Mouse (Mus musculus) limb, embryonic 15.5 days (tissue): ENCODE data around the gene Gm45837. TPM values are rescaled to one million over a fixed set of nuclear protein-coding genes. Genes with fewer than 3 reads are reported as not detected.

Source experiments
- ATAC-seq: fragments of 200-750 bp; cut with Nextera tagmentation; 2 replicates; pipeline ENCODE4 v1.8.0; 2017; ENCODE audit warnings: low read depth, moderate TSS enrichment; ENCODE audit not compliant: insufficient number of reproducible peaks, low FRiP score, low TSS enrichment
- H3K27ac ChIP-seq: fragments of 300-500 bp; sonication (generic); 2 replicates; pipeline ENCODE4 v1.5.1; 2015; ENCODE audit warnings: moderate library complexity, mild to moderate bottlenecking, inconsistent platforms
- H3K27me3 ChIP-seq: fragments of 300-500 bp; sonication (generic); 2 replicates; pipeline ENCODE4 v1.6.1; 2015; ENCODE audit warnings: inconsistent platforms
- H3K36me3 ChIP-seq: fragments of 300-500 bp; sonication (generic); 2 replicates; pipeline ENCODE4 v1.6.1; 2015; ENCODE audit warnings: inconsistent platforms
- H3K4me1 ChIP-seq: fragments of 300-500 bp; sonication (generic); 2 replicates; pipeline ENCODE4 v1.6.1; 2015; ENCODE audit warnings: inconsistent platforms
- H3K4me2 ChIP-seq: fragments of 300-500 bp; sonication (generic); 2 replicates; pipeline ENCODE4 v1.6.1; 2015; ENCODE audit warnings: mild to moderate bottlenecking, inconsistent platforms
- H3K4me3 ChIP-seq: fragments of 300-500 bp; sonication (generic); 2 replicates; pipeline ENCODE4 v1.5.1; 2015; ENCODE audit warnings: mild to moderate bottlenecking, inconsistent platforms
- H3K9ac ChIP-seq: fragments of 300-500 bp; sonication (generic); 2 replicates; pipeline ENCODE4 v1.6.1; 2015; ENCODE audit warnings: inconsistent platforms
- H3K9me3 ChIP-seq: fragments of 300-500 bp; sonication (generic); 2 replicates; pipeline ENCODE4 v1.6.1; 2016; ENCODE audit warnings: inconsistent platforms
- WGBS: fragments of 180-500 bp; shearing (Covaris S2); methylation state at CpG from one replicate; pipeline ENCODE4 v1.1.7; 2015; 5-methylcytosine and 5-hydroxymethylcytosine counted together
- polyA plus RNA-seq: library from polyadenylated mRNA; unstranded; fragments of >200 nt; fragmentation: Nextera tagmentation; extraction: Ambion mirVana; gene quantifications from 2 replicates; pipeline ENCODE4 v1.2.1, GENCODE M21; 2015

Gm45837 gene
- polyA plus RNA-seq: 3.6 and 12.5 TPM in 2 replicates

GRCm38 (mm10) chr7:101410267-101410936 is at the start of gene Gm45837:
Gm45837 (plus strand) TSS chr7:101410886.
- WGBS: 61% methylated on average over 11 of the region's 11 CpGs
- Histone ChIP-seq H3K36me3 (peaks cover 62% of the 10 kb centered on the region), H3K27me3 (0 out of 2 replicates have a peak, but pooled peaks cover 3% of the 10 kb centered on the region), H3K4me2 (no peak within 1 kb of the TSS), H3K4me1 (peaks cover 11% of the 10 kb centered on the region; the same call in 1 of the 2 replicates), H3K27ac (peak within 1 kb of the TSS; percentile 4; the same call in 1 of the 2 replicates), H3K9me3 (no peaks in the 10 kb centered on the region), H3K9ac (no peak within 1 kb of the TSS), H3K4me3 (no peak within 1 kb of the TSS)
- ATAC-seq: no peak

DNA sequence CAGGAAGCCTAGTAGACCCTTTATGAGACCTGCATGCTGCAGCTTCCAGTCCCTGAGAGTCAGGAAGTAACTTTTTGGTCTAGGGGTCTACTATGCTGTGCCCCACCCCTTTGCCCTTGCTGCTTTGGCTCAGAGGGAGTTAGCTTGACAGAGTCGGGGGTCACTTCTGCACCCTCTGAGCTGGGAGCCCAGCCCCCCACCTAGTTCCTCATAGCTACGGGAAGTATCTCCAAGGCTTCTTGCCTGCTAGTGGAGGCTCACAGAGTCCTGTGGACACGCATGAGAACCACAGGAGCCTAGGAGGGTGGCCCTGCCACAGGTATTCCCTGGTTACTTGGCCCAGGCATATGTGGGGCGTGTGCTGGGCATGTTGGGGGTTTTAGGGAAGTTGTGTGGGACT is 49.7 kb upstream of the Gm45837 start:
- Histone ChIP-seq H3K4me3 (no peak overlapping the region), H3K9ac (no peak overlapping the region), H3K9me3 (no peaks in the 10 kb centered on the region), H3K27ac (peak overlapping the region; percentile 54), H3K4me1 (peaks cover 37% of the 10 kb centered on the region), H3K27me3 (no peaks in the 10 kb centered on the region), H3K4me2 (no peak overlapping the region), H3K36me3 (no peaks in the 10 kb centered on the region)
- 72% methylated on average over 4 of the region's 4 CpGs for WGBS
- 0 out of 2 replicates have a peak, but pooled peaks have one; percentile 31 for ATAC-seq

GRCm38 (mm10) chr7:101361767-101362166 is 48.9 kb upstream of the Gm45837 start:
- H3K27me3 ChIP-seq: no peaks in the 10 kb centered on the region
- no peaks in the 10 kb centered on the region for H3K36me3 ChIP-seq
- H3K4me2 ChIP-seq: no peak overlapping the region
- H3K4me3 ChIP-seq: no peak overlapping the region
- no peak overlapping the region for H3K9ac ChIP-seq
- H3K4me1 ChIP-seq: peaks cover 35% of the 10 kb centered on the region
- peak; percentile 41; the same call in 1 of the 2 replicates for ATAC-seq
- H3K27ac ChIP-seq: peak overlapping the region; percentile 54
- 37% methylated on average over 4 of the region's 4 CpGs for WGBS
- H3K9me3 ChIP-seq: no peaks in the 10 kb centered on the region

DNA sequence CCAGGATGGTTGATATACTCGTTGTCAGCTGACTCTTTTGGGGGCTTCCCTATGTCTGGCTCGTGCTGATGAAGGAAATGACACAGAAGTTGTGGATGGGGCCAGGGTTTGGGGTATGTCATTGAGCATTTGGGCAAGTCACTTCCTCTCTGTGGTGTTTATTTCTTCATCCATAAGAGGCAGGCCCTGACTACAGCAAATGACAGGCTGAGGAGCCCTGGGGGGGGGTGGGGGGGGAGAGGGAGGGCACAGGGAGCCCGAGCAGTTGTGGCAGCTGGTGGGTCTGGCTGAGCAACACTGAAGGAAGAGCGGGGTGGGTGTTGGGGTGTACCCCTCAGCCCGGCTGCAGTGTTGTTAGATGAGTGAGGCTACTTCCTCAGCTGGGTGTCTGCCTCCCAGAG is 47.9 kb upstream of the Gm45837 start:
- no peaks in the 10 kb centered on the region for H3K27me3 ChIP-seq
- H3K4me3 ChIP-seq: no peak overlapping the region
- WGBS: 61% methylated on average over 5 of the region's 5 CpGs
- no peak for ATAC-seq
- no peak overlapping the region for H3K4me2 ChIP-seq
- no peaks in the 10 kb centered on the region for H3K9me3 ChIP-seq
- H3K9ac ChIP-seq: no peak overlapping the region
- no peak overlapping the region for H3K27ac ChIP-seq
- peaks cover 27% of the 10 kb centered on the region for H3K4me1 ChIP-seq
- H3K36me3 ChIP-seq: no peaks in the 10 kb centered on the region

DNA sequence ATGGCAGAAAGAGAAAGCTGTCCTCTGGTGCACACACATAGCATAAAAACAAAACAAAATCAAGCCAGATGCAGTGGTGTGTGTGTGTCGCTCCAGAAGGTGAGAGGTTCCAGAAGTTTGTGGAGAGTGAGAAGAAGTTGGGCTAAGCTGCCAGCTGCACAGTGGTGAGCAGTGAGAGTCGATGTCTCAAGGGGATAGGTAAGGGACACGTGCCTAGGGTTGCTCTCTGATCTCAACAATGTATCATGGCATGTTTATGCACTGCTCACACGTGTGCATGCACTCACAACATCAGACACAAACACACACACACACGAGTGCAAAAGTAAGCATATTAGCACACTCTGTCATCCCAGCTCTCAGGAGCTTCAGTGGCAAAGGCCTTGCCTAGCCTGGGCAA is 46.8 kb upstream of the Gm45837 start:
- no peaks in the 10 kb centered on the region for H3K36me3 ChIP-seq
- 69% methylated on average over 5 of the region's 5 CpGs for WGBS
- H3K9ac ChIP-seq: no peak overlapping the region
- H3K27me3 ChIP-seq: no peaks in the 10 kb centered on the region
- H3K9me3 ChIP-seq: no peaks in the 10 kb centered on the region
- peaks cover 26% of the 10 kb centered on the region for H3K4me1 ChIP-seq
- no peak overlapping the region for H3K4me2 ChIP-seq
- ATAC-seq: no peak
- H3K27ac ChIP-seq: no peak overlapping the region
- no peak overlapping the region for H3K4me3 ChIP-seq

DNA sequence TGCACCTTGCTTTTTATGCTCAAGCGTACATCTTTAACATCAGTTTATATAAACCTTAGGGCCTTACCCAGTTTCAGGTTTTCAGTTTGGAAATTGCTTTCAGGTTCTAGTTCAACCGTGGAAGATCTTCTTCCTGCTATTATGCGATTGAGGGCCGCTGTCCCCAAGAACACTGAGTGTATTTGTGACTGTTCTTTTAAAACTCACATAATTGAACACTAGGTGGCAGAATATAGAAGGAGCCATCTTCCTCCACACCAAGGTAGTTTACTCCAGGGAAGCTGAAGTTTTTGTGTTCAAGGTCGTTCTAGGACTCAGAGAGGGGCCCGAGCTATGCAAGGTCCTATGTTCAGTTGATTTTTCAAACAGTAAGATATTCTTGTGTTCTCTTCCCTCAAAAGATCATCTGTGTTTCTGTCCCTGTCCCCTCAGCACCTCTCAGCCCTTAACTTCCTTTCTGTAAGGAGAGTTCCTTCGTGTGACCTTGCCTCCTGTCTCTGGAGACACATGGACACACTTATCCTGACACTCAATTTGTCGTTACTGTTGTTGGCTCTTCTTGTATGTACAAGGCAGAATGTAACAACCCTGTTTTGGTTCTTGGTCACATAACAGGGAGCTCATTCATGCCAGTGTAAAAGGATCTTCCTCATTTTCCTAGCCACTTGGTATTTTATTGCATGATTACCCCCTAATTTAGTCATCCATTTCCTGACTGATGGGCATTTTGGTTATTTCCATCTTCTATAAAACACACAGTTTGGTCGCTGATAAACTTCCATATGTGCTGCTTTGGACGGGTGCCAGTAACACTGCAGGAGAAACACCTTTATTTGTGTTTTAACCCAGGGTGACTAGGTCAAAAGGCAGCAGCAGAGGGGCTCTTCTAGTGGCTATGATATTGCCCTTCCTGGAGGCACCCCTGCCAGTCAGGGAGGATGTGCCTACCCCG is 42.5 kb upstream of the Gm45837 start:
- H3K4me2 ChIP-seq: no peak overlapping the region
- H3K4me3 ChIP-seq: no peak overlapping the region
- H3K36me3 ChIP-seq: no peaks in the 10 kb centered on the region
- H3K27me3 ChIP-seq: no peaks in the 10 kb centered on the region
- no peak overlapping the region for H3K9ac ChIP-seq
- H3K27ac ChIP-seq: no peak overlapping the region
- WGBS: 48% methylated on average over 11 of the region's 11 CpGs
- no peaks in the 10 kb centered on the region for H3K9me3 ChIP-seq
- 0 out of 2 replicates have a peak, but pooled peaks cover 5% of the 10 kb centered on the region for H3K4me1 ChIP-seq
- no peak for ATAC-seq

GRCm38 (mm10) chr7:101369666-101370065 is 41.0 kb upstream of the Gm45837 start:
- H3K27ac ChIP-seq: no peak overlapping the region
- no peak overlapping the region for H3K4me2 ChIP-seq
- ATAC-seq: no peak
- H3K9me3 ChIP-seq: no peaks in the 10 kb centered on the region
- no peak overlapping the region for H3K4me3 ChIP-seq
- 81% methylated on average over 7 of the region's 7 CpGs for WGBS
- no peak overlapping the region for H3K9ac ChIP-seq
- no peaks in the 10 kb centered on the region for H3K4me1 ChIP-seq
- no peaks in the 10 kb centered on the region for H3K27me3 ChIP-seq
- H3K36me3 ChIP-seq: no peaks in the 10 kb centered on the region

DNA sequence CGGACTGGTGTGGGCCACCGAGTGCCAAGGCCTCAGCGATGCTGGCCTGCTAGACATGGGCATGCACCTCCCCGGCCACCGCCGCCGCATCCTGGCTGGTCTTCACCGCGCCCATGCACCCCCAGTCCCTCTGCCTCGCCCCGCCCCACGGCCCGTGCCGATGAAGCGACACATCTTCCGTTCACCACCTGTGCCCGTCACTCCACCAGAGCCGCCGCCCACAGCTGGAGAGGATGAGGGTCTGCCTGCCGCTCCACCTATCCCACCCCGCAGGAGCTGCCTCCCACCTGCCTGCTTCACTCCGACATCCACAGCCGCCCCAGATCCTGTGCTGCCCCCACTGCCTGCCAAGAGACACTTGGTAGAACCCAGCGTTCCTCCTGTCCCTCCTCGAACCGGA is 37.6 kb upstream of the Gm45837 start:
- Histone ChIP-seq H3K36me3 (no peaks in the 10 kb centered on the region), H3K4me3 (no peak overlapping the region), H3K27me3 (no peaks in the 10 kb centered on the region), H3K9me3 (no peaks in the 10 kb centered on the region), H3K4me1 (peaks cover 13% of the 10 kb centered on the region), H3K4me2 (no peak overlapping the region), H3K9ac (no peak overlapping the region), H3K27ac (no peak overlapping the region)
- peak; percentile 21; the same call in 1 of the 2 replicates for ATAC-seq
- WGBS: 75% methylated on average over 26 of the region's 26 CpGs

- no peak for ATAC-seq
These were observed 36.5 kb upstream of the Gm45837 start for GRCm38 (mm10) chr7:101374155-101374554.

GRCm38 (mm10) chr7:101376701-101377340 is 33.9 kb upstream of the Gm45837 start:
- 51% methylated on average over 10 of the region's 10 CpGs for WGBS
- Histone ChIP-seq H3K4me3 (no peak overlapping the region), H3K9me3 (no peaks in the 10 kb centered on the region), H3K27ac (no peak overlapping the region), H3K36me3 (no peaks in the 10 kb centered on the region), H3K27me3 (no peaks in the 10 kb centered on the region), H3K9ac (no peak overlapping the region), H3K4me2 (no peak overlapping the region), H3K4me1 (peaks cover 21% of the 10 kb centered on the region)
- ATAC-seq: no peak

More at GRCm38 (mm10) chr7:101374155-101374554, 36.5 kb upstream of the Gm45837 start:
- Histone ChIP-seq H3K27ac (no peak overlapping the region), H3K4me2 (no peak overlapping the region), H3K4me1 (peaks cover 17% of the 10 kb centered on the region), H3K36me3 (no peaks in the 10 kb centered on the region), H3K27me3 (no peaks in the 10 kb centered on the region), H3K4me3 (no peak overlapping the region), H3K9me3 (no peaks in the 10 kb centered on the region), H3K9ac (no peak overlapping the region)

DNA sequence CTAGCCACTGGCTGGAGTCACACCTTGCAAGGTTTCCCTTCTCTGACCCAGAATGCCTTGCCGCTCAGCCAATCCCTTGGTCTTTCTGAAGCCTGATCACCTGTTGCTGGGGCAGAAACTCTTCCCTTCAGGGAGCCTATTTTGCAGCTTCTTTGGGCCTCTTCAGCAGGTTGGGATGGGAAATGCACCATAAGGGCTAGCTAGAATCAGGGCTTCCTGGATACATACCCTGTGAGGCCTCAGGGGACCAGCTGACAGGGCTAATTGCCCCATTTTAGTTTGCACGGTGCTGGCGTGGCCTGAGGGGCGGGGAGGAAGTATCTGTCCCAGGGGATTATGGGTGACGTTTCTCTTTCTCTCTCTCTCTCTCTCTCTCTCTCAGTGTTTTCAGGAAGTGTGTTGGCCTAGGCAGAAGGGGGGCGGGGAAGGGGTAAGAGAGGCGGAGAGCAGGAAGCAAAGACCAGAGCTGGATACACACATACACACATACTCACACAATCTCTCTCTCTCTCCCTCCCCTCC is 32.9 kb upstream of the Gm45837 start:
- Histone ChIP-seq H3K27ac (peak overlapping the region; percentile 50), H3K9me3 (no peaks in the 10 kb centered on the region), H3K27me3 (no peaks in the 10 kb centered on the region), H3K4me1 (peaks cover 21% of the 10 kb centered on the region), H3K36me3 (no peaks in the 10 kb centered on the region), H3K4me2 (0 out of 2 replicates have a peak overlapping the region, but pooled peaks have one; percentile 17), H3K4me3 (peak overlapping the region; percentile 21), H3K9ac (no peak overlapping the region)
- 19% methylated on average over 6 of the region's 7 CpGs for WGBS
- no peak; the same call in 1 of the 2 replicates for ATAC-seq
